Mouse (Mus musculus): Measurements from ENCODE around the gene Tmtc2. TPM values are rescaled to one million over a fixed set of nuclear protein-coding genes. Genes with fewer than 3 reads are reported as not detected.

The Tmtc2 gene
- polyA plus RNA-seq, 1 experiment, result 0.97 TPM

- Histone ChIP-seq H3ac (ENCODE audit: control insufficient read depth, insufficient read length) (no peak overlapping the region), H3K27me3 (ENCODE audit: control insufficient read depth, insufficient read depth, insufficient read length) (no peaks in the 10 kb centered on the region), H3K79me2 (ENCODE audit: control insufficient read depth, insufficient read depth) (no peaks in the 10 kb centered on the region), H3K4me3 (no peak overlapping the region), H3K36me3 (ENCODE audit: control insufficient read depth, insufficient read depth) (no peaks in the 10 kb centered on the region), H3K4me2 (ENCODE audit: low read depth) (no peak overlapping the region)
- TF ChIP-seq POLR2A (IDR thresholded peaks at IDR 0.05; ENCODE audit: insufficient read length, low read depth) (no peak), SRF (IDR thresholded peaks at IDR 0.05; ENCODE audit: control insufficient read depth, insufficient read length, low read depth) (no peak), TCF12 (IDR thresholded peaks at IDR 0.05; ENCODE audit: insufficient read depth, poor library complexity, severe bottlenecking) (no peak), TCF3 (IDR thresholded peaks at IDR 0.05; ENCODE audit: insufficient read length, low read depth) (no peak), MYOD1 (IDR thresholded peaks at IDR 0.05; ENCODE audit: control insufficient read depth in 1 of 3, insufficient read length in 2 of 3, low read depth in 2 of 3) (no peak), USF1 (IDR thresholded peaks at IDR 0.05; ENCODE audit: low read depth) (no peak), REST (IDR thresholded peaks at IDR 0.05; ENCODE audit: insufficient read depth, insufficient read length) (no peak), MAX (IDR thresholded peaks at IDR 0.05; ENCODE audit: low read depth) (no peak), POLR2AphosphoS2 (IDR thresholded peaks at IDR 0.05; ENCODE audit: insufficient read length, low read depth) (no peak), MYOG (IDR thresholded peaks at IDR 0.05; ENCODE audit: control insufficient read depth in 1 of 3, insufficient read depth in 1 of 3, insufficient read length in 2 of 3, low read depth in 2 of 3) (no peak), CEBPB (IDR thresholded peaks at IDR 0.05; ENCODE audit: insufficient read depth, poor library complexity, severe bottlenecking) (no peak), E2F4 (IDR thresholded peaks at IDR 0.05; ENCODE audit: insufficient read depth) (no peak)
Measured at GRCm38 (mm10) chr10:105464378-105464777, 109.9 kb downstream of the Tmtc2 start.

GRCm38 (mm10) chr10:105453441-105453840, 120.8 kb downstream of the Tmtc2 start:
- Histone ChIP-seq H3ac (ENCODE audit: control insufficient read depth, insufficient read length) (no peak overlapping the region), H3K36me3 (ENCODE audit: control insufficient read depth, insufficient read depth) (no peaks in the 10 kb centered on the region), H3K4me3 (no peak overlapping the region), H3K79me2 (ENCODE audit: control insufficient read depth, insufficient read depth) (no peaks in the 10 kb centered on the region), H3K4me2 (ENCODE audit: low read depth) (no peak overlapping the region), H3K27me3 (ENCODE audit: control insufficient read depth, insufficient read depth, insufficient read length) (no peaks in the 10 kb centered on the region)
- TF ChIP-seq E2F4 (IDR thresholded peaks at IDR 0.05; ENCODE audit: insufficient read depth) (no peak), CEBPB (IDR thresholded peaks at IDR 0.05; ENCODE audit: insufficient read depth, poor library complexity, severe bottlenecking) (no peak), POLR2AphosphoS2 (IDR thresholded peaks at IDR 0.05; ENCODE audit: insufficient read length, low read depth) (no peak), TCF12 (IDR thresholded peaks at IDR 0.05; ENCODE audit: insufficient read depth, poor library complexity, severe bottlenecking) (no peak), MAX (IDR thresholded peaks at IDR 0.05; ENCODE audit: low read depth) (no peak), POLR2A (IDR thresholded peaks at IDR 0.05; ENCODE audit: insufficient read length, low read depth) (no peak), MYOD1 (IDR thresholded peaks at IDR 0.05; ENCODE audit: control insufficient read depth in 1 of 3, insufficient read length in 2 of 3, low read depth in 2 of 3) (no peak), MYOG (IDR thresholded peaks at IDR 0.05; ENCODE audit: control insufficient read depth in 1 of 3, insufficient read depth in 1 of 3, insufficient read length in 2 of 3, low read depth in 2 of 3) (no peak), USF1 (IDR thresholded peaks at IDR 0.05; ENCODE audit: low read depth) (no peak), TCF3 (IDR thresholded peaks at IDR 0.05; ENCODE audit: insufficient read length, low read depth) (no peak)

- no peak overlapping the region for H3ac ChIP-seq (ENCODE audit: control insufficient read depth, insufficient read length)
- H3K4me3 ChIP-seq, result no peak overlapping the region
- no peaks in the 10 kb centered on the region for H3K36me3 ChIP-seq (ENCODE audit: control insufficient read depth, insufficient read depth)
- H3K4me2 ChIP-seq (ENCODE audit: low read depth), result no peak overlapping the region
- TF ChIP-seq CEBPB (IDR thresholded peaks at IDR 0.05; ENCODE audit: insufficient read depth, poor library complexity, severe bottlenecking) (no peak), POLR2A (IDR thresholded peaks at IDR 0.05; ENCODE audit: insufficient read length, low read depth) (no peak), MYOG (IDR thresholded peaks at IDR 0.05; ENCODE audit: control insufficient read depth in 1 of 3, insufficient read depth in 1 of 3, insufficient read length in 2 of 3, low read depth in 2 of 3) (no peak), MAX (IDR thresholded peaks at IDR 0.05; ENCODE audit: low read depth) (no peak), TCF3 (IDR thresholded peaks at IDR 0.05; ENCODE audit: insufficient read length, low read depth) (no peak), SRF (IDR thresholded peaks at IDR 0.05; ENCODE audit: control insufficient read depth, insufficient read length, low read depth) (no peak), USF1 (IDR thresholded peaks at IDR 0.05; ENCODE audit: low read depth) (no peak), REST (IDR thresholded peaks at IDR 0.05; ENCODE audit: insufficient read depth, insufficient read length) (no peak), POLR2AphosphoS2 (IDR thresholded peaks at IDR 0.05; ENCODE audit: insufficient read length, low read depth) (no peak), E2F4 (IDR thresholded peaks at IDR 0.05; ENCODE audit: insufficient read depth) (no peak), MYOD1 (IDR thresholded peaks at IDR 0.05; ENCODE audit: control insufficient read depth in 1 of 3, insufficient read length in 2 of 3, low read depth in 2 of 3) (no peak), TCF12 (IDR thresholded peaks at IDR 0.05; ENCODE audit: insufficient read depth, poor library complexity, severe bottlenecking) (no peak)
- H3K79me2 ChIP-seq (ENCODE audit: control insufficient read depth, insufficient read depth), result no peaks in the 10 kb centered on the region
- no peaks in the 10 kb centered on the region for H3K27me3 ChIP-seq (ENCODE audit: control insufficient read depth, insufficient read depth, insufficient read length)
Measured at GRCm38 (mm10) chr10:105447191-105447590, 127.1 kb downstream of the Tmtc2 start.

GRCm38 (mm10) chr10:105444309-105444708, 129.9 kb downstream of the Tmtc2 start:
- TF ChIP-seq TCF12 (IDR thresholded peaks at IDR 0.05; ENCODE audit: insufficient read depth, poor library complexity, severe bottlenecking), result no peak
- TF ChIP-seq CEBPB (IDR thresholded peaks at IDR 0.05; ENCODE audit: insufficient read depth, poor library complexity, severe bottlenecking), result no peak
- no peaks in the 10 kb centered on the region for H3K36me3 ChIP-seq (ENCODE audit: control insufficient read depth, insufficient read depth)
- H3ac ChIP-seq (ENCODE audit: control insufficient read depth, insufficient read length), result no peak overlapping the region
- no peak overlapping the region for H3K4me2 ChIP-seq (ENCODE audit: low read depth)
- no peaks in the 10 kb centered on the region for H3K79me2 ChIP-seq (ENCODE audit: control insufficient read depth, insufficient read depth)
- no peak overlapping the region for H3K4me3 ChIP-seq
- H3K27me3 ChIP-seq (ENCODE audit: control insufficient read depth, insufficient read depth, insufficient read length), result no peaks in the 10 kb centered on the region

- Histone ChIP-seq H3K4me2 (ENCODE audit: low read depth) (no peak overlapping the region), H3K4me3 (no peak overlapping the region), H3K36me3 (ENCODE audit: control insufficient read depth, insufficient read depth) (no peaks in the 10 kb centered on the region), H3ac (ENCODE audit: control insufficient read depth, insufficient read length) (no peak overlapping the region), H3K27me3 (ENCODE audit: control insufficient read depth, insufficient read depth, insufficient read length) (no peaks in the 10 kb centered on the region), H3K79me2 (ENCODE audit: control insufficient read depth, insufficient read depth) (no peaks in the 10 kb centered on the region)
- no peak for TF ChIP-seq MAX (IDR thresholded peaks at IDR 0.05; ENCODE audit: low read depth)
- no peak for TF ChIP-seq E2F4 (IDR thresholded peaks at IDR 0.05; ENCODE audit: insufficient read depth)
- no peak for TF ChIP-seq USF1 (IDR thresholded peaks at IDR 0.05; ENCODE audit: low read depth)
- TF ChIP-seq TCF3 (IDR thresholded peaks at IDR 0.05; ENCODE audit: insufficient read length, low read depth), result no peak
- TF ChIP-seq POLR2A (IDR thresholded peaks at IDR 0.05; ENCODE audit: insufficient read length, low read depth), result no peak
- TF ChIP-seq REST (IDR thresholded peaks at IDR 0.05; ENCODE audit: insufficient read depth, insufficient read length), result no peak
- TF ChIP-seq POLR2AphosphoS2 (IDR thresholded peaks at IDR 0.05; ENCODE audit: insufficient read length, low read depth), result no peak
- TF ChIP-seq MYOG (IDR thresholded peaks at IDR 0.05; ENCODE audit: control insufficient read depth in 1 of 3, insufficient read depth in 1 of 3, insufficient read length in 2 of 3, low read depth in 2 of 3), result no peak
- no peak for TF ChIP-seq CEBPB (IDR thresholded peaks at IDR 0.05; ENCODE audit: insufficient read depth, poor library complexity, severe bottlenecking)
- no peak for TF ChIP-seq MYOD1 (IDR thresholded peaks at IDR 0.05; ENCODE audit: control insufficient read depth in 1 of 3, insufficient read length in 2 of 3, low read depth in 2 of 3)
- TF ChIP-seq SRF (IDR thresholded peaks at IDR 0.05; ENCODE audit: control insufficient read depth, insufficient read length, low read depth), result no peak
Measured at GRCm38 (mm10) chr10:105434879-105435278, 139.4 kb downstream of the Tmtc2 start.
